Mouse (Mus musculus): ENCODE data around the gene Prdm11. TPM values are rescaled to one million over a fixed set of nuclear protein-coding genes. Genes with fewer than 3 reads are reported as not detected.

The Prdm11 gene
- total RNA-seq, 1 experiment from 2014 or later, result 9.3 TPM

DNA sequence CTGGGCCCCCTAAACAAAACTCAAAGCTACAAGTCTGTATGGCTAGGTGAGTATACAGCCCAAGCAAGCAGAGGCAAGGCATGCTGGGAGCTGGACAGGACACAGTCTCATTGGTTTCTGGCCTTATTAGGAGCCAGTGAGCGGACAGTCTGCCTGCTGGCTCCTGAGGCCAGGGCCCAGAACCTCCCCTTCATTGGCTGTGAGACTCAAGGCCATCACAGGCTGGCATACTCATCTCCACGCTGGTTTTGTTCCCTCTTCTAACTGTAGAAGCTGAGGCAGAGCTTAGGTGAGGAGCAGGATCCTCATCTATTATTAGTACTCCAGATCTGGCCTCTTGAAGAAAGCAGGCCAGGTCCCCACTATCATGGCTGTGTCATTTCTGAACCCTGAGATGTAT, 60.8 kb downstream of the Prdm11 start:
- no peak for ATAC-seq (replicated peaks in 1 of 2; ENCODE audit: insufficient read depth in 1 of 2, low FRiP score in 2 of 2, low TSS enrichment in 1 of 2, low read depth in 1 of 2, poor library complexity in 2 of 2, severe bottlenecking in 2 of 2)

DNA sequence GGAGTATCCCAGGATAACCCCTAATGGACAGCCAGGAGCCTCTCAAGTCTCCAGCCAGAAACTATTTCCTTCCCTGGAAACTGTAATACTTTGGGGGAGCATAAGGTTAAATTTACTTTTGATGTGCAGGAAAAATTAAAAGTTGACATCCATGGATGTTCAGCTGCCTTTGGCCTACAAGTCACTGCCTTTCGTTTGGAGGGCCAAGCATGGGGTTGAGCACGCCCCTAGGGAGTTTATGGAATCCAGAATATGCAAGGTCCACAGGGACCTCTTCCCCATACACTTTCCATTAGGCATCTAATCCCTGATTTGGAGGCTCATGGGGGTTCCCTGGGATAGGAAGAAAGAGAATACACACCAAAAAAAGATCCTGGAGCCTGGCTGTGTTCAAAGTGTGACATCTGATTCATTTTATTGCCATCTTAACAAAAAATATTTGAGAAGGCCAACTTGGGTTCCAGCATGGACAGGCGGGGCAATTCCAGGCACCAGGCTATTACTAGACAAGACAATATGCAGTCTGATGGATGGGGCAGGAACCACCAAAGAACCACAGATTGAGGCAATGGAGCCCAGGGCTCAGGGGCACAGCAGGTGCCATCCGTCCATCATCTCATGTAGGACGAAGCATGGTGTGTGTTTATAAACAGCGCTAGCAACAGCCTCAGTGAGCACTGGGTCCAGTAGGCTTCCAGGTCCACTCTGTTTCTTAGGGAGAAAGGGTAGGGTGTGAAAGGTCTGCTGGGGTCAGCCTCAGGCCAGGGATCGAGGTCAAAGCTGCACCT, 61.5 kb downstream of the Prdm11 start:
- ATAC-seq (replicated peaks in 1 of 2; ENCODE audit: insufficient read depth in 1 of 2, low FRiP score in 2 of 2, low TSS enrichment in 1 of 2, low read depth in 1 of 2, poor library complexity in 2 of 2, severe bottlenecking in 2 of 2), result no peak

DNA sequence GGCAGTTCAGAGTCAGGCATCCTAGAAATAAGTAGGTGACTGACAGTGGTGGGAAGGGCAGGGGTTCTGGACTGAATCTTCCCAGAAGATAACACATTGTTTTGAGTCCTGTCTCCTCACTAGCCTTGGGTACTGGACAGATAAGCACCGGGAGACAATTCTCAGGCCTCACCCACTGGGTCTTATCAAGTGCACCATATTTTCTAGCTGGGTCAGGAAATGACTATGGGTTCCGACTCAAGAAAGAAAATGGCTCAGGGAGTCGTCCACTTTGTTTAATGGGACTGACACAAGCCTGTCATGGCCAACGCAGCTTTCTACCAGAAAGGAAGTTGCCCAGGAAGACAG, 62.7 kb downstream of the Prdm11 start:
- ATAC-seq (replicated peaks in 1 of 2; ENCODE audit: insufficient read depth in 1 of 2, low FRiP score in 2 of 2, low TSS enrichment in 1 of 2, low read depth in 1 of 2, poor library complexity in 2 of 2, severe bottlenecking in 2 of 2), result peak in 1 of 2 experiments; percentile 9; a peak in 1 of 4 replicates

DNA sequence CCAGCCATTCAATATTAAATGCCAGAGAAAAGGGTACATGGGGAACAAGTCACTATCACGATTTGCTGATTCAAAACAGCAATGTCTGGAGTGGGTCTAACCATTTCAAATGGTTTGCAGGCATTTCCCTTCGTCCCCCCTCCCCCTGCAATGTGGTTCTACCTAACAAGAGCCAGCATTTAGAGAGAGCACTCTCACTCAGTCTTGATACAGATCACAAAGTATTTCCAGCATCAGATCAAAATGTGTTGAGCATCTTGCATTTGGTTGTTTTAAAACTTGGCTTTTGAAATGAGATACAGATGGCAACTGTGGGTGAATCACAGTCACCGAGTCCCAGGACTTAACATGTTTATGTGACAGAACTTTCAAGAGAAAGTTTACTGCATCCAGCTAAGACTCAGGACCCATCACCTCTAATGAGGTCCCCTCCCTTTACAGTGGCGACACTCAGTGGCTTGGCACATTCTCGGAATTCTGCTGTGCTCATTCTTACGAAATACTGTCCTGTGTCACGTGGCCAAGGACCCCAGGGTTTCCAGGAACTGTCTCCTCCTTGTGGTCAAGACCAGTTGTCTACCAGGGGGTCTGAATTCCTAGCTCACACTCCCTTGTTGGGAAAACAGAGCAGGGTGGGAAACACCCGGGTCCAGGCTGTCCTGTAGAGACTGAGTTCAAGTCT, 63.2 kb downstream of the Prdm11 start:
- 0 out of 4 replicates have a peak, but pooled peaks of 1 of the 2 experiments have one; percentile 5 for ATAC-seq (replicated peaks in 1 of 2; ENCODE audit: insufficient read depth in 1 of 2, low FRiP score in 2 of 2, low TSS enrichment in 1 of 2, low read depth in 1 of 2, poor library complexity in 2 of 2, severe bottlenecking in 2 of 2)

DNA sequence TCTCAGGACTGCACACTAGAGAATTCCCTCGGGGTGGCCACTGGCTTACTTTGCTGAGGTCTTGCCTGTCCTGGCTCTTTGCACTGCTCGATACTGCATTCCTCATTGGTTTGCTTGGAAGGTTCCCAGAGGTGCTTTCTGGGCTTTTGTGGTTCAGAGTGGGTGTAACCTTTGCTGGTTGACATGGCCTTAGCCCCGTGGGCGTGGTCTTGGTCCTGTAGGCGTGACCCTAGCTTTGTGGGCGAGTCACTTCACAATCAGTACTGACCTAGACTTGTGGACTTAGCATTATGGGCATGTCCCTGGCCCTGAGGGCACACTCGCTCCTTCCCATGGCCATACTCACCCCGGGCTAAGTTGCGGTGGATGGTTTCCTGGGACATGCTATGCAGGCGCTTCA, 65.8 kb downstream of the Prdm11 start:
- ATAC-seq (replicated peaks in 1 of 2; ENCODE audit: insufficient read depth in 1 of 2, low FRiP score in 2 of 2, low TSS enrichment in 1 of 2, low read depth in 1 of 2, poor library complexity in 2 of 2, severe bottlenecking in 2 of 2), result no peak

DNA sequence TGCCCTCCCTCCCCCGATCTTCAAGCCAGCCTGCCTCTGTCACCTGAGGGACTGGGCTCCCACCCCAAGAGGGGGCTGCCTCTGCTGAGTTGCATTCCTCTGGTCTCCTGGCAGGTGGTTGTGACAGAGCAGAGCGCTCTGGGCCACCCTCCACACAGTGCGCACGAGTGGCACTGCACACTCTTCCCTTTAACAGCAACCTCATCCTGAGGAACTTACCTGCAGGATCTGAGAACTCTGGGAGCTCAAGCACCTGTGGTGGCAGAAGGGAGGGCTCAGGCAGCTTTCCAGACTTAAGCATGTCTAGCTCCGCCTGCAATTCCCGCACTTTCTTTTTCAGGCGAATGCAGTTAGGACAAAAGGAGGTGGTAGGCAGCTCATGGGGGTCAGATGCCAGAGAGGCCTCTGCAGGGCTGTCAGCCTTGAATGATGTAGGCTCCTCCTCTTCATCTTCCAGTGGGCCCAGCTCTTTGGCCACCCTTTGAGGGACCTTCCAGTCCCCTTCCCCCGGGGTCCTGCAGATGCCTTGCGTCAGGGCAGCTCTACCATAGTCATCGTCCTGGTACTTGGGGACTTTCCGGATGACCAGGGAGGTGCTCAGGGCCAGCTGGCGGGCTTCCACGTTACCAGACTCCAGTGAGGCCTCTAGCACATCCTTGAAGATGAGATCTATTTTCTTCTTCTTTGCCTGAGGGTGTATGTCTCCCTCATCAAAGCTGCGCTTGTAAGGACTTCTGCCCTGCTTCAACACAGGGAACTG, 70.8 kb downstream of the Prdm11 start:
- ATAC-seq (replicated peaks in 1 of 2; ENCODE audit: insufficient read depth in 1 of 2, low FRiP score in 2 of 2, low TSS enrichment in 1 of 2, low read depth in 1 of 2, poor library complexity in 2 of 2, severe bottlenecking in 2 of 2), result no peak

DNA sequence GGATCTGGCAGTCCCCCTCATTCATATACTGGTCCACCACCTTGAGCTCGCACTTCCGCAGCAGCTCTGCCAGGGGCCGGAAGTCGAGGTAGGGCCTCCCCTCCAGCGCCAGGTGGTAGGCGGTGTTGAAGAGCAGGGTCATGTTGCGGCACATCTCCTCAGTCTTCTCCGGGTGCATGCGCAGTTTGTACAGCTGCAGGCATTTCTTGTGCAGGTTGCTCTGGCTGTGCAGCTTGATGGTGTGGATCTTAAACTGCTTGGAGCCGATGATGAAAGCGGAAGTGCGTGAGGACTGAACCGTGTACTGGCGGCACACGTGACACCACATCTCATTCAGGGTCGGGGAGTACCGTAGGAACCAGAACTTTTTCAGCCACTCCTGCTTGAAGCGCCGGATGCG, 72.3 kb downstream of the Prdm11 start:
- no peak for ATAC-seq (replicated peaks in 1 of 2; ENCODE audit: insufficient read depth in 1 of 2, low FRiP score in 2 of 2, low TSS enrichment in 1 of 2, low read depth in 1 of 2, poor library complexity in 2 of 2, severe bottlenecking in 2 of 2)

DNA sequence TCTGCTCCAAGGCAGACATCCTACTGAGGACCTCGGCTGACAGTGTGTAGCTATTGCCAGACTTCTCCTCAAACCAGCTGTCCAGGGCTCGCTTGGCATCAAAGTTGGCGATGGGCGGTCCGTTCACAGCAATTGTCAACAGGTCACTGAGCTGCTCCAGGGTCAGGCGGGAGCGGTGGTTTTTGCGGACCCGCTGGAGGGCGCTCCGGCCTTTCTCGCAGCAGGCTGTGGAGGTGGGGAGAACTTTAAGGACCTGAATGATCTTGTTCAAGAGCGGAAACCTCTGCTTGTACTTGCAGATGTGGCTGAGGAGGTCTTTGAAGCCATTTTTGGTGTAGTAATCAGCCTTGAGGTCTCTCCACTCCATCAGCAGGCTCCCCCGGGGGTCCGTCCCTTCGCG, 73.9 kb downstream of the Prdm11 start:
- no peak for ATAC-seq (replicated peaks in 1 of 2; ENCODE audit: insufficient read depth in 1 of 2, low FRiP score in 2 of 2, low TSS enrichment in 1 of 2, low read depth in 1 of 2, poor library complexity in 2 of 2, severe bottlenecking in 2 of 2)

DNA sequence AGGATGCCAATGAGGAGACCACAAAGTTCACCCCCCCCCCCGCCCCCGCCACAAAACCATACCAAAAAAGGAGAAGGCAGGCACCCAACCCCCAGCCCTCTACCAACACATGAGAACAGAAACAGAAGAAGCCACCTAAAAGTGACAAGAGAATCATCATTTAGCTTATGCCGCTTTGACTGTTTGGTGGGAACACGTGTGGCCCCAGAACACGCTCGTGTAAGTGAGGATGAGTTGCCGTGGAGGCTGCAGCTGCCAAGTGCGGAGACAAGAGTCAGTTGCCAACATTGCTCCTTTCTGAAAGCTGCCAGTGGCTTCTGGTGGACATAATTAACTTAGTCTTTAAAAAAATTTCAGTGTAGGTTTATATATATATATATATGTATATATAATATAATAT, 74.4 kb downstream of the Prdm11 start:
- no peak for ATAC-seq (replicated peaks in 1 of 2; ENCODE audit: insufficient read depth in 1 of 2, low FRiP score in 2 of 2, low TSS enrichment in 1 of 2, low read depth in 1 of 2, poor library complexity in 2 of 2, severe bottlenecking in 2 of 2)

DNA sequence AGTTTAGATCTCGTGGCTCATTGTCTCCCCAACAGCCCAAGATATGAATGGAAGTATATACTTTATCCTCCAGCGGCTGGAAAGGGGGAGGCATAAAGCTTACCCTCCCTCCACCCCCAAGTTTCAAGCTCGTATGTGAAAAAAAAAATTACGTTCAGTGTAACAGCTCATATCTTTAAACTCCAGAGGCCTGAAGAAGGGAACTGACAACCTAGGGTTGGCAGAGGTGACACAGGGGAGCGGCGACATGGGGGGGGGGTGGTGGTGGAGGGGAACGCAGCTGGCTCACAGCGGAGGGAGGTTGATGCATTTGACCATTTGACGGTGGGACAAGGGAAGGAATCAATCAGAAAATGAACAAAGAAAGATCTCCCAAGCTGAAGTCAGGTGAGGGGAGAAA, 74.9 kb downstream of the Prdm11 start:
- no peak for ATAC-seq (replicated peaks in 1 of 2; ENCODE audit: insufficient read depth in 1 of 2, low FRiP score in 2 of 2, low TSS enrichment in 1 of 2, low read depth in 1 of 2, poor library complexity in 2 of 2, severe bottlenecking in 2 of 2)

DNA sequence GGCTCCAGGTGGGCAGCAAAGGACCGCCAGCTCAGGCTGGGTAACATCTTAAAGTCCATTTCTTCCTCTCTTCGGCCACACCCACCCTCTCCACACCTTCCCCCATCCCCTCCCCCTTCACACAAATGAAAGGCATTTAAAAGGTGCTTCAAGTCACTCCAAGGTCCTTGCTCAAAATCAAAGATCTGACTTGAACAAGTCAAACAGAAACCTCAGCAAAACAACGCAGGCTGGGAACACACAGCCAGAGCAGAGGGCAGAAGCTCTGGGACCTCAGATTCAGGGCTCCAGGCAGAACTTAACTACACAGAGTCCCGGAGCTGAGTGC, 78.2 kb downstream of the Prdm11 start:
- ATAC-seq (replicated peaks in 1 of 2; ENCODE audit: insufficient read depth in 1 of 2, low FRiP score in 2 of 2, low TSS enrichment in 1 of 2, low read depth in 1 of 2, poor library complexity in 2 of 2, severe bottlenecking in 2 of 2), result no peak

DNA sequence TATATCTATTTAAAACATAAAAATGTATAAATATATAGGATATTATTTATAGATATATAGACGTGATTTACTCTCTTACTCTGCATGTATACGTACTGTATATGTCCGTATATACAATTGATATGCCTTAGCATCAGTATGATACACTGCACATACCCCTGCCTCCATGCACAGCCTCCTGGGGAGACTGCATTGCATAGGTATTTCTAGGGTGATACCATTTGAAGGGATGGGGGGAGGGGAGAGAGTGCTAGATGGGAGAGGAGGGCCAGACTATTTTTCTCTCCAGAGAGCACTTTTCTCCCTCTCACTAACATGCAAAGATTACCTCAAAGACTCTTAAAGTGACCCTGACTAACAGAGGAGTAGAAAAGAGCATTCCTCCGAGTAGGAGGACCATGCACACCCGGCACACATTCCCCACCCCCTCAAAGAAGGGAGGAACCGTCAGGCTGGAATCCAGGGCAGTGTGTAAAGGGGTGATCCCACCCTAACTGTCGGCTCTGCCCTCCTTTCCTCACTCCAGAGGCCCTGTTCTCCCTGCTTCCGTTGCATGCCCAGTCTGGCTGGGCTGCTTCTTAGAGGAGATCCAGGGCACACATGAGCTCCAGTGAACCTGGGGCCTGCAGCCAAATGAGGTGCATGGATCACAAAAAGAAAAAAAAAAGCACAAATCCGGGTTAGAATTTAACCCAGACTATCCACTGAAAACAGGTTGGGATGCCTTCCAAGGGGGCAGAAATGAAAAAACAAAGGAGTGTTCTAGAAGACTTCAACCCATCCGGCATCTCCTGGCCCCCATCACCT, 78.7 kb downstream of the Prdm11 start:
- no peak for ATAC-seq (replicated peaks in 1 of 2; ENCODE audit: insufficient read depth in 1 of 2, low FRiP score in 2 of 2, low TSS enrichment in 1 of 2, low read depth in 1 of 2, poor library complexity in 2 of 2, severe bottlenecking in 2 of 2)

DNA sequence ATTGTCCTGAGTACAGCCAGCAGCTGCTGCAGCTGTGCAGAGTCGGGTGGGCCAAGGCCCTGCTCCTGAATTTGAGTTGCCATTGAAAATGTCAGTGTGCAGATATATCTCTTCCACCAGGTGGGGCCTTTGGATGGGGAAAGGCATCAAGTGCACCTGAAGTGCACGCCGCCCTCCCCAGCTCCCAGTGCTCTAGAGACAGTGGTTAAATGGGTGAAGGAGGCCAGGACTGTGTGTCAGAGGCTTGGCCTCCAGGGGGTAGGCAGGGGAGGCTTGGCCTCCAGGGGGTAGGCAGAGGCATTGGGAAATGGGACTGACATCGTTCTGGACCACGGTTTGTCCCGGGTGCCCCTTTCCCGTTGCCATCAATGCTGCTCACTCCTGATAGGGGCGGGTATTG, 79.7 kb downstream of the Prdm11 start:
- ATAC-seq (replicated peaks in 1 of 2; ENCODE audit: insufficient read depth in 1 of 2, low FRiP score in 2 of 2, low TSS enrichment in 1 of 2, low read depth in 1 of 2, poor library complexity in 2 of 2, severe bottlenecking in 2 of 2), result no peak

DNA sequence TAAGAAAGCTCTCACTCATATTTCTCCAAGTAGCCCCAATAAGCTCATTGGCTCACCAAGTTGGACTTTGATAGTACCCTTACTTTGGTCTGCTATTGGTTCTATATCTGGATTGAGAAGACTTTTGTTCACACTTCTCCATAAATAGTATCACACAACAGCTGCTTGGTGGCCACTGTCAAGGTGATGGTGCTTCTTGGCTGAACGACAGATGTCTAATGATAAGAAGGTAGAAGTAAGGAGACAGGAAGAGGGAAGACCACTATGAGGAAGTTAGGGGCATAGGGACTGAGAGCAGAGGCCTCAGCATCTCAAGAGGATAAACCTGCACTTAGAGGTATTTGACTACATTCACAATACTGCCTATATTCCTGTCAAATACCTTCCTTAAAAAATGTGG, 81.6 kb downstream of the Prdm11 start:
- no peak for ATAC-seq (replicated peaks in 1 of 2; ENCODE audit: insufficient read depth in 1 of 2, low FRiP score in 2 of 2, low TSS enrichment in 1 of 2, low read depth in 1 of 2, poor library complexity in 2 of 2, severe bottlenecking in 2 of 2)

DNA sequence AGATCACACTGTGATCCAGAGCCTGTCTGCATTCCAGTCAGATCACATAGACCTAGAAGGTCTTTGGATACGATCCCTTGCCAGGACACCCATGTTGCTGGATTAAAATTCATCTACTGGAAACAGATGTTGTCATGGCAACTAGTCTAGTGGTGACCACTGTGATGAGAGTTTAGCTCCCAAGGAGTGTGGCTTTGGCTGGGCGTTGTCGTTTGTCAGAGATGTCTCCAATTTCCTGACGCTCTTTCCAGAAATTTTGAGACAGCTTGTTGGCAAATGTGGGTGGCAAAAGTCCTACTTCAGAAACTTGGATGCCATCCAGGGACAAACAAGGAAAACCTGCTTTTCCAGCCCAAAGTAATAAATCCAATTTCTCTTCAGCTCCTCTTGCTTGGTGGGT, 87.3 kb downstream of the Prdm11 start:
- ATAC-seq (replicated peaks in 1 of 2; ENCODE audit: insufficient read depth in 1 of 2, low FRiP score in 2 of 2, low TSS enrichment in 1 of 2, low read depth in 1 of 2, poor library complexity in 2 of 2, severe bottlenecking in 2 of 2), result no peak

DNA sequence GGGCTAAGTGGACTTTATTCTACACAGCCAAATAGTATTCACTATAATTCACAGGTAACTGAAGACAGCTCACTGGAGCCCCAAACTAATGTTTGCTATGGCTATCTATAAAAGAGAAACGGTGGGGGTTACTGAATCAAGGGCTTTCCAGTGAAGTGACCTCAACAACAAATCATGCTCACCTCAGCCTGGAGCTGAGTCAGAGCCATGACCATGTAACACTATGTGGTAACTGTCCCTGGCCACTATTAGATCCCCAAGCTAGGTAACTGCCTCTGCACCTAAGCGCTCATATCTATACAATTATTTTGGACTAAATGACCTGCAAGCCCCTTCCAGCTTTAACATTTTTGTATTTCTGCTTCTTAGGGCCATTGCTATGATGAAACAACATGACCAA, 89.0 kb downstream of the Prdm11 start:
- no peak for ATAC-seq (replicated peaks in 1 of 2; ENCODE audit: insufficient read depth in 1 of 2, low FRiP score in 2 of 2, low TSS enrichment in 1 of 2, low read depth in 1 of 2, poor library complexity in 2 of 2, severe bottlenecking in 2 of 2)

DNA sequence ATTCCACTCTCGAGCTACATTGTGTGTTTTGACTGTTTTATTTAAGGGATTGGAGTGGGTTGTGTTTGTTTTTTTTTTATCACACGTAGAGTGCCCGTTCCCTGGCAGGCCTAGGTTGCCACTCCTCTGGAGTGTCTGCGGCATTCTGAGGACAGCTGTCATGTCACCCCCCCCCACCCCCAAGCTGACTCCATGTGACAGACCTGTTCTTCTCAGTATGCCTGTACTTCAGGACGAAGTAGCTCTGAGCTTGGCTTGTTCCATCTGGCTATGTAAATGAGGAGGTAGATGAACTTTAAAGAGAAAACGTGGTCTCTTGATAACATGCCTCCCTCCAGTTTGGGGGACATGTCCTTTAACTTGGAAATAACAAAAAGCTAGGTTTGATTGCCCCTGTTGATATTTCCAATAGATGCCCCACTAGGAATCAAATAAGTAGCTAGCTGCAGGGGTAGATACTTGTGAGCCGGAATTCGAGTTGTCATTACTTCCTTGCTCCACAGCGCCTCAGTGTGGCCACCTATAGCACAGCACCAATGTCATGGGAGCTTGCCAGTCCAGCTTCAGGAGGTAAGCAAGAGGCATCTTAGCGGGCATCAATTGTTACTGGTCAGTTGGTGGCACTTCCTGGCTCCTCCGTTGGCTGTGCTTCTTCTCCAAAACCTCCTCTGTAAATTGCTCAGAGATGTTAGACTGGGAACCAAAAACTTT, 91.4 kb downstream of the Prdm11 start:
- ATAC-seq (replicated peaks in 1 of 2; ENCODE audit: insufficient read depth in 1 of 2, low FRiP score in 2 of 2, low TSS enrichment in 1 of 2, low read depth in 1 of 2, poor library complexity in 2 of 2, severe bottlenecking in 2 of 2), result peak in 1 of 2 experiments; percentile 56; a peak in 1 of 4 replicates

All from hematopoietic stem cell, adult 5-6 weeks (primary cell).